Mouse (Mus musculus) ovary, postnatal 36 days (tissue): Measurements from ENCODE around the gene 4930539E08Rik.

Experiments
- DNase-seq: peaks from one replicate; pipeline ENCODE4 v3.0.0; 2022; ENCODE audit warnings: low spot score, mixed read lengths

4930539E08Rik gene

GRCm38 (mm10) chr17:28915060-28915628 lies at the start of gene 4930539E08Rik:
TSS of gene 4930539E08Rik (minus strand) at chr17:28915324.
- DNase-seq: no peak

- DNase-seq: no peak
Observed at GRCm38 (mm10) chr17:28961596-28961995, 46.5 kb upstream of the 4930539E08Rik start.

GRCm38 (mm10) chr17:28960597-28960996 lies 45.5 kb upstream of the 4930539E08Rik start:
- no peak for DNase-seq

GRCm38 (mm10) chr17:28954416-28954815 lies 39.3 kb upstream of the 4930539E08Rik start:
- DNase-seq: no peak

GRCm38 (mm10) chr17:28953251-28953650 lies 38.1 kb upstream of the 4930539E08Rik start:
- DNase-seq: no peak

GRCm38 (mm10) chr17:28951831-28952799 lies 37.0 kb upstream of the 4930539E08Rik start, which contains the start of gene Kctd20:
TSS of gene Kctd20 (plus strand) at chr17:28951950.
- DNase-seq: peak; percentile 94

GRCm38 (mm10) chr17:28950751-28951150 lies 35.6 kb upstream of the 4930539E08Rik start:
- no peak for DNase-seq

GRCm38 (mm10) chr17:28948661-28949060 lies 33.5 kb upstream of the 4930539E08Rik start:
- no peak for DNase-seq

- DNase-seq: no peak
Observed at GRCm38 (mm10) chr17:28947011-28947939, 32.2 kb upstream of the 4930539E08Rik start.

GRCm38 (mm10) chr17:28944481-28944880 lies 29.4 kb upstream of the 4930539E08Rik start:
- DNase-seq: no peak

GRCm38 (mm10) chr17:28943740-28944139 lies 28.6 kb upstream of the 4930539E08Rik start, which contains the start of gene Pxt1:
TSS of gene Pxt1 (minus strand) at chr17:28943840.
- no peak for DNase-seq

- no peak for DNase-seq
Observed at GRCm38 (mm10) chr17:28942101-28942500, 27.0 kb upstream of the 4930539E08Rik start.

- no peak for DNase-seq
Observed at GRCm38 (mm10) chr17:28940776-28941555, 25.8 kb upstream of the 4930539E08Rik start.

GRCm38 (mm10) chr17:28936622-28937345 lies 21.7 kb upstream of the 4930539E08Rik start:
- DNase-seq: peak; percentile 38

- no peak for DNase-seq
Observed at GRCm38 (mm10) chr17:28936133-28936532, 21.0 kb upstream of the 4930539E08Rik start.

GRCm38 (mm10) chr17:28934120-28934916 lies 19.2 kb upstream of the 4930539E08Rik start:
- no peak for DNase-seq

- DNase-seq: no peak
Observed at GRCm38 (mm10) chr17:28932274-28932673, 17.1 kb upstream of the 4930539E08Rik start.

GRCm38 (mm10) chr17:28931436-28932211 lies 16.5 kb upstream of the 4930539E08Rik start:
- DNase-seq: no peak
